Mouse (Mus musculus) myocyte (in vitro differentiated cells): ENCODE results near the gene Cd68. TPM values are rescaled to one million over a fixed set of nuclear protein-coding genes. Genes with fewer than 3 reads are reported as not detected.
A peak's percentile ranks its signal among the peaks of the same experiment; 100 is the strongest.

Source experiments
- H3K27me3 ChIP-seq: one replicate; pipeline ENCODE4 v1.6.1; 2011; ENCODE audit not compliant: control insufficient read depth, insufficient read depth, insufficient read length
- H3K36me3 ChIP-seq: one replicate; pipeline ENCODE4 v1.6.1; 2011; ENCODE audit not compliant: control insufficient read depth, insufficient read depth
- H3K4me2 ChIP-seq: one replicate; pipeline ENCODE4 v1.6.1; 2011; ENCODE audit warnings: low read depth, control low read depth
- H3K4me3 ChIP-seq: one replicate; pipeline ENCODE4 v1.5.1; 2011; ENCODE audit warnings: mild to moderate bottlenecking, control low read depth, moderate library complexity
- H3K79me2 ChIP-seq: one replicate; pipeline ENCODE4 v1.6.1; 2011; ENCODE audit not compliant: control insufficient read depth, insufficient read depth
- H3ac ChIP-seq: one replicate; pipeline ENCODE4 v1.6.1; 2011; ENCODE audit not compliant: control insufficient read depth, insufficient read length
- CEBPB ChIP-seq: IDR thresholded peaks from 2 replicates; pipeline ENCODE4 v1.6.1; 2011; ENCODE audit warnings: mild to moderate bottlenecking, moderate library complexity; ENCODE audit not compliant: poor library complexity, insufficient read depth, severe bottlenecking
- E2F4 ChIP-seq: IDR thresholded peaks from one replicate; pipeline ENCODE4 v1.6.1; 2011; ENCODE audit warnings: mild to moderate bottlenecking, control low read depth, moderate library complexity; ENCODE audit not compliant: insufficient read depth
- MAX ChIP-seq: IDR thresholded peaks from one replicate; pipeline ENCODE4 v1.6.1; 2011; ENCODE audit warnings: low read depth, mild to moderate bottlenecking, control low read depth
- MYOD1 ChIP-seq, 3 experiments: IDR thresholded peaks; one replicate each; pipeline ENCODE4 v1.6.1; 2011; ENCODE audit warnings: control low read depth in 2 of 3, low read depth in 2 of 3, mild to moderate bottlenecking in 2 of 3, moderate library complexity in 1 of 3; ENCODE audit not compliant: insufficient read length in 2 of 3, control insufficient read depth in 1 of 3
- MYOG ChIP-seq, 3 experiments: IDR thresholded peaks; one replicate each; pipeline ENCODE4 v1.6.1; 2011; ENCODE audit warnings: control low read depth in 2 of 3, low read depth in 2 of 3, mild to moderate bottlenecking in 2 of 3; ENCODE audit not compliant: insufficient read length in 2 of 3, control insufficient read depth in 1 of 3, insufficient read depth in 1 of 3
- POLR2A ChIP-seq: IDR thresholded peaks from one replicate; pipeline ENCODE4 v1.6.1; 2011; ENCODE audit warnings: low read depth, mild to moderate bottlenecking, control low read depth, moderate library complexity; ENCODE audit not compliant: insufficient read length
- POLR2AphosphoS2 ChIP-seq: IDR thresholded peaks from one replicate; pipeline ENCODE4 v1.6.1; 2011; ENCODE audit warnings: low read depth, control low read depth; ENCODE audit not compliant: insufficient read length
- REST ChIP-seq: IDR thresholded peaks from one replicate; pipeline ENCODE4 v1.6.1; 2011; ENCODE audit warnings: mild to moderate bottlenecking, control low read depth, moderate library complexity; ENCODE audit not compliant: insufficient read depth, insufficient read length
- SRF ChIP-seq: IDR thresholded peaks from one replicate; pipeline ENCODE4 v1.6.1; 2011; ENCODE audit warnings: low read depth; ENCODE audit not compliant: control insufficient read depth, insufficient read length
- TCF12 ChIP-seq: IDR thresholded peaks from one replicate; pipeline ENCODE4 v1.6.1; 2011; ENCODE audit warnings: mild to moderate bottlenecking, control low read depth; ENCODE audit not compliant: poor library complexity, insufficient read depth, severe bottlenecking
- TCF3 ChIP-seq: IDR thresholded peaks from one replicate; pipeline ENCODE4 v1.6.1; 2011; ENCODE audit warnings: low read depth, control low read depth; ENCODE audit not compliant: insufficient read length
- USF1 ChIP-seq: IDR thresholded peaks from one replicate; pipeline ENCODE4 v1.6.1; 2011; ENCODE audit warnings: low read depth, mild to moderate bottlenecking, control low read depth, moderate library complexity
- polyA plus RNA-seq: library from polyadenylated mRNA; unstranded; fragments of >200 nt; fragmentation: generic; extraction: Trizol; gene quantifications from one replicate; pipeline ENCODE4 v1.2.1, GENCODE M21; 2012; ENCODE audit warnings: missing spikeins

Gene Cd68
- 0.96 TPM for polyA plus RNA-seq

DNA sequence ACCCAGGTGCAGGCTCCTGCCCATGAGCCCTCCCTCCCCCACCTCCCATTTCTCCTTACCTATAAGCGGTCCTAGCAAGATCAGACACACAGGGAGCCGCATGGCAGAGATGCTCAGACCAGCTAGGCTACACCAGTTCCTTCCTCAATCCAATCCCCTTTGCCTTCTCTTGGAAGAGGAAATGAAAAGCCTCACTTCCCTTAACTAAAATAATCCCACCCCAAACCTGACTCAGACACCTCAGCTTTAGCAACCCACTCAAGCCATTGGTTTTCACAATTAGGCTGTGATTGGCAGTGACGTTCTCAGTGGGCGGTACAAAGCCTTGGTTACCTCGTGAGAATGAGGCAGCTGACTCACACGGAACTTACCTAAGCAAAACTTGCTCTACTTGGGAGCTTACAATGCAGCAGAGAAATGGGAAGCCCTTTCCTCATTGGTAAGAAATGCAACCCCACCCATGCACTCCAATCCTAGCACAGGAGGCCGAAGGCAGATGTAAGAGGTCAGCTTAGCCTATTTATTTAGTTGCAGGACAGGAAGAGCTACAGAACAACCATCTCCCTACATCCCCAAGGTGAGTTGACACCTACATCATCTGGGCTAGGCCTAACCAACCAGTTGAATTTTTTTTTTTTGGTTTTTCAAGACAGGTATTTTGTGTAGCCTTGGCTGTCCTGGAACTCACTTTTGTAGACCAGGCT, at the start of gene Cd68:
Gene Cd68 (minus strand): TSS at position 193 of the 704 bp plus-strand sequence.
- Histone ChIP-seq H3ac (no peak within 1 kb of the TSS), H3K27me3 (no peaks in the 10 kb centered on the region), H3K4me3 (no peak within 1 kb of the TSS), H3K36me3 (peaks cover 53% of the 10 kb centered on the region), H3K4me2 (no peak within 1 kb of the TSS), H3K79me2 (peaks cover 35% of the 10 kb centered on the region)
- peak; percentile 11 for TF ChIP-seq POLR2A
- no peak for TF ChIP-seq MYOG (IDR thresholded peaks at IDR 0.05; ENCODE audit: control insufficient read depth in 1 of 3, insufficient read depth in 1 of 3, insufficient read length in 2 of 3, low read depth in 2 of 3)
- peak; percentile 81 for TF ChIP-seq POLR2AphosphoS2

DNA sequence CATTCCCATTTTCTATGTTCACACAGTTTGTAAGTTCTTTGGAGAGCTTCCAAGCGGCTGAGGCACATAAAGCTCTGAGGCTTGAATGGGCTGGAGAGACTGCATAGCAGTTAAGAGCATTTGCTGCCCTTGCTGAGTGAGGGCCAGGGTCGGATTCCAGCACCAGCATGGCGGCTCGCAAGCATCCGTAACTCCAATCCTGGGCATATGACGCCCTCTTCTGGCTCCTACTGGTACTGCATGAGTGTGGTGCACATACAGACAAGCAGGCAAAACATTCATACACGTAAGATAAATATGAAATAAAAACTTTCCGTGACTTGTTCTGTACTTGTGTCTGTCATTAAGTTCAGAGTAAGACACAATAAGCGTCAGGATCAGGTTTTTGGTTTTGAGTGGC, 49.5 kb upstream of the Cd68 start:
- H3K4me3 ChIP-seq, result no peak overlapping the region
- H3K27me3 ChIP-seq, result no peaks in the 10 kb centered on the region
- H3K4me2 ChIP-seq, result no peak overlapping the region
- no peak for TF ChIP-seq MYOD1 (IDR thresholded peaks at IDR 0.05; ENCODE audit: control insufficient read depth in 1 of 3, insufficient read length in 2 of 3, low read depth in 2 of 3)
- no peak for TF ChIP-seq TCF3
- no peak for TF ChIP-seq MYOG (IDR thresholded peaks at IDR 0.05; ENCODE audit: control insufficient read depth in 1 of 3, insufficient read depth in 1 of 3, insufficient read length in 2 of 3, low read depth in 2 of 3)
- TF ChIP-seq E2F4, result no peak
- TF ChIP-seq POLR2AphosphoS2, result no peak
- no peak for TF ChIP-seq CEBPB
- no peak for TF ChIP-seq SRF
- no peak for TF ChIP-seq USF1
- TF ChIP-seq REST, result no peak
- no peak for TF ChIP-seq MAX
- TF ChIP-seq TCF12, result no peak
- no peak for TF ChIP-seq POLR2A
- H3K79me2 ChIP-seq, result no peaks in the 10 kb centered on the region
- H3K36me3 ChIP-seq, result no peaks in the 10 kb centered on the region
- no peak overlapping the region for H3ac ChIP-seq

DNA sequence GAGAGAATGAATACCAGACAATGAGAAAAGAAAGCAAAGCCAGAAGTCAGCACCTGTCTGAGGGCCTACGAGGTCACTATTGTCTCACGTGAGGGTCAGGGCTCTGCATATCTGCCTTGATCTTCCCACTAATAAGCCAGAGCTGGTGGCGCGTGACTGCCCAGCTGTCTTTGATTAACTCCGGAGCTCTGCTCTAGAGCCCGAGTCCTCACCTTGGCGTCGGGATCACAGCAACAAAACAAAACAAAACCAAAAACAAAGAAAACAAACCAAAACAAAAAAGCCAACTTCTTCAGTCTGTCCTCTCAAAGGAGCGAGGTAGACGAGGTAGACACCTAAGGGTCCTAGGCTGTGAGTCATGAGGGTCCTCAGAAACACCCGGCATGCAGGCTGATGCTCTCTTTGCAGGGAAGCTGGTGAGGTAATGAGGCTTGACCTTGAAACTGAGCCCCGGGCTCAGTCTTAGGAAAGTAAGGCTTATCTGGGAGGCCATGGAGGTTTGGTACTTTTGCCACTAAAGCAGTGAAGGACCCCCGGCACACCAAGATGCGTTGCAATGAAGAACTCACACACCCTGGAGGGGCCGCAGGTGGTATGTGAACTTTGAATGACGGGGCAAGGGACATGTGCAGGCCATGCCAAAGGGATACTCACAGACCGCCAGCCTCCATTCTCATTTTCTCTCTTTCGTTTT, 48.8 kb upstream of the Cd68 start:
- no peak overlapping the region for H3K4me3 ChIP-seq
- no peaks in the 10 kb centered on the region for H3K79me2 ChIP-seq
- no peaks in the 10 kb centered on the region for H3K27me3 ChIP-seq
- H3K36me3 ChIP-seq, result no peaks in the 10 kb centered on the region
- H3K4me2 ChIP-seq, result no peak overlapping the region
- H3ac ChIP-seq, result no peak overlapping the region
- no peak for TF ChIP-seq USF1
- TF ChIP-seq E2F4, result no peak
- peak in 1 of 3 experiments; percentile 18 for TF ChIP-seq MYOD1 (IDR thresholded peaks at IDR 0.05; ENCODE audit: control insufficient read depth in 1 of 3, insufficient read length in 2 of 3, low read depth in 2 of 3)
- no peak for TF ChIP-seq REST
- TF ChIP-seq TCF3, result no peak
- TF ChIP-seq SRF, result no peak

DNA sequence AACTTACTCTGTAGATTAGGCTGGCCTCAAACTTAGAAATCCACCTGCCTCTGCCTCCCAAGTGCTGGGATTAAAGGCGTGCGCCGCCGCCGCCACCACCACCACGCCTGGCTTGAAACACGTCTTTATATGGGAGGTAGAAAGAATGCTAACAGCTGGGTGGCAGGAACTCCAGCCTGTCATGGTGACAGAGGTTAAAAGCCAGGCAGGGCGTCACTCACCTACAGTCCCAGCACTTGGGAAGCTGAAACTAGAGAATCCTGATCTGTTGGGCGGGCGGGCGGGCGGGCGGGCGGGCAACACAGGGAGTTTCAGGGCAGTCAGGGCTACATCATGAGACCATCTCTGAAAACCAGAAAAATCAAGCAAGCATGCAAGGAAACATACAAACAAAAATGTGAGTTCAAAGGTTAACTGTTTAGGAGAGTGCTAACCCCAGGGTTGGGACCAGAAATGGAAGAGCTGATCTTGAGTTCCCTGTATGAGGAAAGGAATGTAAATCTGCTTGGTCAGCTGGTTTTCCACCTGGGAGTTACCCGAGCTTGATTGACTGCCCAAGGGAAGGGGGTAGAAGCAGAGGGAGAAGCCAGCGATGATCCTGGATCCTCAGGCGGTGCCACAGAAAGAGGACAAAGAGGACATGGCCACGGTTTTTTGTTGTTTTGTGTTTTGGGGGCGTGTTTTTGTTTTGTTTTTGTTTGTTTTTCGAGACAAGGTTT, 47.2 kb upstream of the Cd68 start:
- no peak overlapping the region for H3K4me2 ChIP-seq
- no peaks in the 10 kb centered on the region for H3K79me2 ChIP-seq
- H3K36me3 ChIP-seq, result no peaks in the 10 kb centered on the region
- TF ChIP-seq TCF12 (no peak), E2F4 (no peak), MYOG (IDR thresholded peaks at IDR 0.05; ENCODE audit: control insufficient read depth in 1 of 3, insufficient read depth in 1 of 3, insufficient read length in 2 of 3, low read depth in 2 of 3) (no peak), SRF (no peak), USF1 (no peak), MYOD1 (IDR thresholded peaks at IDR 0.05; ENCODE audit: control insufficient read depth in 1 of 3, insufficient read length in 2 of 3, low read depth in 2 of 3) (no peak), POLR2A (no peak), POLR2AphosphoS2 (no peak), CEBPB (no peak), REST (no peak), MAX (no peak), TCF3 (no peak)
- H3K4me3 ChIP-seq, result no peak overlapping the region
- no peaks in the 10 kb centered on the region for H3K27me3 ChIP-seq
- H3ac ChIP-seq, result no peak overlapping the region
